Comparison of ENCODE assay signal across 11 mouse cellular contexts in genomic region chr10:41565141-41565540, GRCm38 (mm10). TPM values are rescaled to one million over a fixed set of nuclear protein-coding genes. Genes with fewer than 3 reads are reported as not detected.
A peak's percentile ranks its signal among the peaks of the same experiment; 100 is the strongest.
DNase-seq lines count a peak whose midpoint lies in the region; ATAC-seq and TF ChIP-seq lines count a peak whose summit lies in the region.
"Had no signal": no experiment of that assay in that cellular context is flagged by ENCODE, and none has a peak within 500 bp of the region (broad histone marks: within the 10 kb centered on the region; RNA-seq: fewer than 3 reads in every experiment).

No protein-coding gene starts in this region.

- H3K9me3 ChIP-seq in liver, postnatal 0 days (ENCODE audit: low read length): peaks cover 3% of the 10 kb centered on the region; the same call in 1 of the 2 replicates

- no peak overlapping the region for H3K4me3 ChIP-seq in liver, postnatal 0 days (ENCODE audit: low read depth, low read length)
- H3K4me3 ChIP-seq: hindbrain, embryonic 10.5 days; neural tube, embryonic 12.5 days had no signal

- DNase-seq in liver, postnatal 0 days: peak; percentile 32
- DNase-seq in liver: no peak
- peak; percentile 80 for DNase-seq in adrenal gland, postnatal 36 days
- peak; percentile 66 to 73 for DNase-seq in heart, postnatal 10 days
- peak; percentile 59 for DNase-seq in urinary bladder, postnatal 25 days (ENCODE audit: low spot score)
- DNase-seq in embryo, embryonic 10.5 days (ENCODE audit: low spot score): no peak
- no peak for DNase-seq in kidney, postnatal 14 days
- DNase-seq in embryo, embryonic 11 days: no peak

- no peaks in the 10 kb centered on the region for H3K27me3 ChIP-seq in liver, postnatal 0 days (ENCODE audit: insufficient read depth, low read length)
- H3K27me3 ChIP-seq: neural tube, embryonic 12.5 days had no signal

- no peak overlapping the region for H3K9ac ChIP-seq in liver, postnatal 0 days (replicated peaks)
- H3K9ac ChIP-seq: neural tube, embryonic 12.5 days had no signal

- H3K36me3 ChIP-seq in liver, postnatal 0 days (replicated peaks; ENCODE audit: insufficient read depth, low read length): no peaks in the 10 kb centered on the region
- H3K36me3 ChIP-seq: hindbrain, embryonic 10.5 days; neural tube, embryonic 12.5 days had no signal

- intact Hi-C loops in heart, postnatal 10 days (cut with DNase I): no loop called here

- H3K4me2 ChIP-seq in liver, postnatal 0 days (ENCODE audit: low read depth, low read length): no peak overlapping the region
- H3K4me2 ChIP-seq: neural tube, embryonic 12.5 days had no signal

- peak; percentile 71; the same call in 1 of the 2 replicates for ATAC-seq in liver, postnatal 0 days

- no peak for TF ChIP-seq EP300 in liver, postnatal 0 days (IDR thresholded peaks at IDR 0.05; ENCODE audit: low read depth)

- 28% methylated on average over 5 of the region's 5 CpGs for WGBS in liver, postnatal 0 days (ENCODE audit: insufficient replicate concordance)

- H3K27ac ChIP-seq in liver, postnatal 0 days (ENCODE audit: low read depth): no peak overlapping the region
- H3K27ac ChIP-seq: hindbrain, embryonic 10.5 days; macrophage; neural tube, embryonic 12.5 days had no signal

- no peaks in the 10 kb centered on the region for H3K4me1 ChIP-seq in liver, postnatal 0 days (ENCODE audit: insufficient read depth)
- H3K4me1 ChIP-seq: neural tube, embryonic 12.5 days had no signal

- no peak for TF ChIP-seq CTCF in liver, postnatal 0 days (IDR thresholded peaks at IDR 0.05; ENCODE audit: low read depth)

RNA-seq across cellular contexts. Expression of gene Cd164, which starts 45.9 kb away (rescaled TPM):
- 77.8 and 93.3 TPM in 2 replicates for polyA plus RNA-seq in liver, postnatal 0 days (2015; fragmentation: Nextera tagmentation; extraction: Ambion mirVana)
- 100 to 1,000 TPM; 215 to 243 TPM for total RNA-seq in adrenal gland, postnatal 36 days (2021)
- 100 to 1,000 TPM; 182 to 197 TPM for total RNA-seq in heart, postnatal 10 days (2021)

Comparison
In these comparisons a context has a peak if more than half of its experiments do, and no peak if none do; other contexts are left out.
1. DNase-seq: peak in liver, postnatal 0 days (single experiment), adrenal gland, postnatal 36 days (2 of 2), heart, postnatal 10 days (2 of 2) and urinary bladder, postnatal 25 days (single experiment); none in liver (single experiment), embryo, embryonic 10.5 days (single experiment), kidney, postnatal 14 days (single experiment) and embryo, embryonic 11 days (single experiment).